In the genomic region with DNA sequence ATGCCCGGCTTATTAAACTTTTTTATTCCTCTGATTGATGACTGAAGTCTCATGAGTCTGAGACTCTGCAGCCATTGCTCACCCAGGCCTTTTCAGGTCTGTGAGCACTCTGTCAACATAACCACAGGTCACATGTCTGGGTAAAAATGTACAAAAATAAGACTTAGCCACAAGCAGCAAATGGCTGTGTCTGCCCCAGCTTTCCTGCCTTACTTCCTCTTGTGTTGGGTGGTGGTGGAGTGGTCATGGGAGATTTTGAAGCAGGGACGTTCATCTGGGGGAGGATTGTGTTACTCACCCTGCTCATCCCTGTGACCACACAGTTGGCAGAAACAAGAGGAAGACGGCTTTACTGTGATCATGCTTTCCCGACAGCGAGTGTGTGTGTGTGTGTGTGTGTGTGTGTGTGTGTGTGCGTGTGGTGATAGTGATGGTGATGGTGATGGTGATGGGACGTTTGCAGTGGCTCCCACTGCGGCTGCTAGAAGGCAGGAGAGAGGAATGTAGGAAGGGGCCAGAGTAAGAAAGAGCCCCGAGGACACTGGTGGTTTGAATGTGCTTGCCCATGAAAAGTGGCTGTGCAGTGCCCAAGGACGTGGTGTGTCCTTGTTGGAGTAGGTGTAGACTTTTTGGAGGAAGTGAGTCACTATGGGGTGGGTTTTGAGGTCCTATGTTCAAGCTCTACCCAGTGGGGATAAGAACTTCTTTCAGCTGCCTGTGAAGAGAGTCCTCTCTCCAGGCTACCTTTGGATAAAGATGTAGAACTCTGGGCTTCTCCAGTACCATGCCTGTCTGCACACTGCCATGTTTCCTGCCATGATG, we compare ENCODE assay signal across 9 mouse cellular contexts. TPM values are rescaled to one million over a fixed set of nuclear protein-coding genes. Genes with fewer than 3 reads are reported as not detected.
A peak's percentile ranks its signal among the peaks of the same experiment; 100 is the strongest.
DNase-seq lines count a peak whose midpoint lies in the region; ATAC-seq and TF ChIP-seq lines count a peak whose summit lies in the region.
"Had no signal": no experiment of that assay in that cellular context is flagged by ENCODE, and none has a peak within 500 bp of the region (broad histone marks: within the 10 kb centered on the region; RNA-seq: fewer than 3 reads in every experiment).

No protein-coding gene starts in this region.

- no peak for TF ChIP-seq CTCF in bone marrow macrophage, adult 2 months (IDR thresholded peaks at IDR 0.05; ENCODE audit: low read depth, low read length)

- no peak for TF ChIP-seq POLR2A in bone marrow macrophage, adult 2 months (IDR thresholded peaks at IDR 0.05; ENCODE audit: borderline replicate concordance, low read depth, low read length)

- no peaks in the 10 kb centered on the region for H3K36me3 ChIP-seq in embryonic facial prominence, embryonic 14.5 days (ENCODE audit: control insufficient read depth, insufficient read depth, low read length)
- no peaks in the 10 kb centered on the region for H3K36me3 ChIP-seq in embryonic facial prominence, embryonic 10.5 days (replicated peaks)
- H3K36me3 ChIP-seq in macrophage (ENCODE audit: inconsistent target): no peaks in the 10 kb centered on the region
- H3K36me3 ChIP-seq: forebrain, embryonic 10.5 days had no signal

- 82% methylated on average over 10 of the region's 10 CpGs for WGBS in embryonic facial prominence, embryonic 14.5 days
- 84% methylated on average over 10 of the region's 10 CpGs for WGBS in embryonic facial prominence, embryonic 10.5 days
- 2% methylated on average over 7 of the region's 10 CpGs for WGBS in macrophage (ENCODE audit: missing documents)

- H3K27me3 ChIP-seq in embryonic facial prominence, embryonic 14.5 days (replicated peaks; ENCODE audit: control insufficient read depth, insufficient read depth, low read length): no peaks in the 10 kb centered on the region
- H3K27me3 ChIP-seq in embryonic facial prominence, embryonic 10.5 days (replicated peaks; ENCODE audit: low read depth, poor library complexity, severe bottlenecking): no peaks in the 10 kb centered on the region

- no peak overlapping the region for H3K4me2 ChIP-seq in embryonic facial prominence, embryonic 14.5 days (ENCODE audit: low read depth, low read length)

- 0 out of 2 replicates have a peak, but pooled peaks cover 4% of the 10 kb centered on the region for H3K9me3 ChIP-seq in embryonic facial prominence, embryonic 14.5 days (ENCODE audit: control insufficient read depth, low read length)
- no peaks in the 10 kb centered on the region for H3K9me3 ChIP-seq in embryonic facial prominence, embryonic 10.5 days

- intact Hi-C loops in left cerebral cortex, postnatal 14 days (cut with DNase I): no loop called here

- no peak for ATAC-seq in embryonic facial prominence, embryonic 14.5 days (ENCODE audit: low read depth)

- no peaks in the 10 kb centered on the region for H3K4me1 ChIP-seq in embryonic facial prominence, embryonic 14.5 days (ENCODE audit: control insufficient read depth, insufficient read depth, low read length)
- no peaks in the 10 kb centered on the region for H3K4me1 ChIP-seq in embryonic facial prominence, embryonic 10.5 days
- peaks cover 30% of the 10 kb centered on the region for H3K4me1 ChIP-seq in bone marrow macrophage, adult 2 months (ENCODE audit: control insufficient read depth, insufficient read depth, low read length)
- H3K4me1 ChIP-seq: forebrain, embryonic 10.5 days had no signal

- H3K27ac ChIP-seq in embryonic facial prominence, embryonic 14.5 days (replicated peaks; ENCODE audit: low read depth, low read length): no peak overlapping the region
- H3K27ac ChIP-seq in embryonic facial prominence, embryonic 10.5 days (replicated peaks): no peak overlapping the region
- H3K27ac ChIP-seq in bone marrow macrophage, adult 2 months (ENCODE audit: insufficient read depth, low read depth, low read length): peak overlapping the region; percentile 92
- H3K27ac ChIP-seq in macrophage: peak overlapping the region; percentile 89
- H3K27ac ChIP-seq: forebrain, embryonic 10.5 days had no signal

- H3K9ac ChIP-seq in embryonic facial prominence, embryonic 14.5 days (ENCODE audit: low read depth, low read length): no peak overlapping the region

- peak; percentile 14 for DNase-seq in embryonic facial prominence, embryonic 14.5 days (ENCODE audit: low spot score)
- DNase-seq in embryonic facial prominence, embryonic 10.5 days (ENCODE audit: low spot score): no peak
- DNase-seq in 3T3-L1 (ENCODE audit: low read depth, low spot score): peak; percentile 19
- DNase-seq in left cerebral cortex, postnatal 14 days (ENCODE audit: low spot score in 2 of 2): no peak
- no peak for DNase-seq in embryo, embryonic 9.5 days (ENCODE audit: extremely low spot score)
- DNase-seq in cerebellum, postnatal 36 days: no peak

- no peak overlapping the region for H3K4me3 ChIP-seq in embryonic facial prominence, embryonic 14.5 days (ENCODE audit: low read depth, low read length)
- H3K4me3 ChIP-seq in embryonic facial prominence, embryonic 10.5 days: no peak overlapping the region
- H3K4me3 ChIP-seq in bone marrow macrophage, adult 2 months (ENCODE audit: insufficient read depth, low read length): peak overlapping the region; percentile 14
- H3K4me3 ChIP-seq in macrophage (ENCODE audit: inconsistent target): no peak overlapping the region
- H3K4me3 ChIP-seq: forebrain, embryonic 10.5 days had no signal

- no peaks in the 10 kb centered on the region for H3K79me2 ChIP-seq in macrophage (ENCODE audit: inconsistent target)

RNA-seq across cellular contexts. Expression of a gene that starts 37.8 kb away (rescaled TPM):
- polyA plus RNA-seq in embryonic facial prominence, embryonic 14.5 days (2014; fragmentation: Nextera tagmentation; extraction: Ambion mirVana): 25.7 and 27.8 TPM in 2 replicates
- 15.5 and 16.2 TPM in 2 replicates for polyA plus RNA-seq in embryonic facial prominence, embryonic 10.5 days (2016; fragmentation: Nextera tagmentation; extraction: Ambion mirVana)
- polyA plus RNA-seq in bone marrow macrophage, adult 2 months (2012; ENCODE audit: insufficient read depth, insufficient read length, missing spikeins): 14.6 and 15.8 TPM in 2 replicates
- total RNA-seq in macrophage (2018; cell fraction: chromatin; rRNA removed): 100 to 1,000 TPM in 1 of 26 experiments, 10 to 100 TPM in 19, 1 to 10 TPM in 6; 4.5 to 123 (median 13.9) TPM
- total RNA-seq in macrophage (2018; cell fraction: cytosol; rRNA removed): 100 to 1,000 TPM in 1 of 26 experiments, 10 to 100 TPM in 25; 16.2 to 106 (median 30.5) TPM
- 10 to 100 TPM in 25 of 26 experiments, 1 to 10 TPM in 1; 8.9 to 90.3 (median 25.4) TPM for total RNA-seq in macrophage (2018; cell fraction: nucleus; rRNA removed)
- polyA plus RNA-seq in macrophage (2018): 21.3 to 37.9 TPM (median 22.4 TPM) in 3 replicates
- total RNA-seq in left cerebral cortex, postnatal 14 days (2021): 10 to 100 TPM; 43.2 to 45.9 TPM

Comparison
In these comparisons a context has a peak if more than half of its experiments do, and no peak if none do; other contexts are left out.
1. DNase-seq: peak in embryonic facial prominence, embryonic 14.5 days (single experiment) and 3T3-L1 (single experiment); none in embryonic facial prominence, embryonic 10.5 days (single experiment), left cerebral cortex, postnatal 14 days (0 of 2), embryo, embryonic 9.5 days (single experiment) and cerebellum, postnatal 36 days (0 of 2).
2. H3K27ac ChIP-seq: peak in bone marrow macrophage, adult 2 months (single experiment) and macrophage (single experiment); none in embryonic facial prominence, embryonic 14.5 days (single experiment) and embryonic facial prominence, embryonic 10.5 days (single experiment).